Mouse (Mus musculus) megakaryocyte, adult 5-6 weeks (primary cell): ENCODE results near the gene Smok3b. TPM values are rescaled to one million over a fixed set of nuclear protein-coding genes. Genes with fewer than 3 reads are reported as not detected.

Experiments
- ATAC-seq: 2 replicates; pipeline ENCODE4 v1.8.0; 2016; ENCODE audit warnings: mild to moderate bottlenecking, inconsistent platforms; ENCODE audit not compliant: poor library complexity, severe bottlenecking
- total RNA-seq, 2 experiments: library from RNA; stranded (forward) in 1 of 2; stranded (reverse) in 1 of 2; fragments of 153-499, 151-499 nt in 1 of 2; fragments of 221-1000, 200-1000 nt in 1 of 2; gene quantifications; 2 replicates each; pipeline versions ENCODE4 v1.2.3 to v1.2.4; 2015 to 2017

The Smok3b gene
- total RNA-seq, 2 experiments from 2014 or later, result not detected

- peak; percentile 99 for ATAC-seq
Measured at GRCm38 (mm10) chr5:138084996-138085395, 63.8 kb downstream of the Smok3b start, which contains the start of gene Zkscan1. TSS of gene Zkscan1 (plus strand) at chr5:138085084.

GRCm38 (mm10) chr5:138085421-138085911 is 64.2 kb downstream of the Smok3b start:
- peak; percentile 43 for ATAC-seq

DNA sequence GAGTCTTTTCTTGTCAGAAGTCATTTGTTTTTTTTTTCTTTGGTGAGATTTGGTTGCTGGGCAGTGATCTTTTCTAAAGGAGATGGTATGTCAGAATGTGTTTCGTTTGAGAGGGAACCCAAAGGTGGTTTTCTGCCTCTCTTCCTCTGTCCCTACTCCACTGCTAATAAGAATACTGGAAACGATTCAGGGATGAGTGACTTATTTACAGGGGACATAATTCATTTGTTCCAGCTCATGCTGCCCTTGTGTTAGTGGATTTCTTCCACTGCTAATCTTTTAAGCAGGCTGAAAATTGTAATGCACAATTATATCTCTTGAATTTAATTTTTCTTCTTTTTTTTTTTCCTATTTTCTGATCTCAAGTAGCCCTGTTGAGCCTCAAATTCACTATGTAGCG is 65.6 kb downstream of the Smok3b start:
- no peak for ATAC-seq

GRCm38 (mm10) chr5:138088366-138088765 is 67.1 kb downstream of the Smok3b start:
- ATAC-seq, result no peak

DNA sequence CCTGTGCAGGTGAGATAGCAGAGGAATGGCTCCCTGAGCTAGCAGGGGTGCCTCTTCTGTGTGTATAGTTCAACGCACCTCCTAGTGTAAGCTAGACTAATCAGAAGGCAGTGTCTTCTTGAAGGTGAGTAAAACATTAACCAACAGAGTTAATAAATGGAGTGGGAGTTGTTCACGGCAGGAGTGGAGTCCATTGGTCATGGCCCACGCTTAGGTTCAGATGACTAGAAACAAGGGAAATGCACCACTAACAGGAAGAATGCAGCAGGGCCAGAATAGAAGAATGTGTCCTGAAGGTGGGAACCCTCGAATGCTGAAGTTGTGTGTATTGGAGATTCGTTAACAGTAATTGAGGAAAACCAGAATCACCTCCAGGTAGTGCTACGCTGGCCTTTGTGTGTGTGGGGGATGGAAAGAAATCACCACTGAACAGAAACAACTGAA is 67.9 kb downstream of the Smok3b start:
- no peak for ATAC-seq

GRCm38 (mm10) chr5:138090271-138090670 is 69.0 kb downstream of the Smok3b start:
- 0 out of 2 replicates have a peak, but pooled peaks have one; percentile 40 for ATAC-seq

DNA sequence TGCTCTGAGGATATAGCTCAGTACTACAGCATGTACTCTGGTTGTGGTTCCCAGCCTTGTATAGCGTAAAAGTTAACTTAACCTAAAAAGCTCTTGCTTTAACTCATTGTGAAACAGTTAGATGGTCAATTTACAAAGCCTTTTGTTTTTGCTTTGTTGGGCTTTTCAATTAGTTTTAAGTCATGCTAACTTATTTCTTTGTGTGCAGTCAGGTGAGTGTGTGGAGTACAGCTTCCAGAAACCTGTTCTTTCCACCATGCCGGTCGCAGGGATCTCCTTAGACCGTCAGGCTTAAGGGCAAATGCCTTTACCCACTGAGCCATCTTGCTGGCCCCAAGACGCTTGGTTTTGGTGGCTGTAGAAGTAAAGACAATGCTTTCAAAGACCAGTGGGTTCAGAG is 69.5 kb downstream of the Smok3b start:
- no peak for ATAC-seq

DNA sequence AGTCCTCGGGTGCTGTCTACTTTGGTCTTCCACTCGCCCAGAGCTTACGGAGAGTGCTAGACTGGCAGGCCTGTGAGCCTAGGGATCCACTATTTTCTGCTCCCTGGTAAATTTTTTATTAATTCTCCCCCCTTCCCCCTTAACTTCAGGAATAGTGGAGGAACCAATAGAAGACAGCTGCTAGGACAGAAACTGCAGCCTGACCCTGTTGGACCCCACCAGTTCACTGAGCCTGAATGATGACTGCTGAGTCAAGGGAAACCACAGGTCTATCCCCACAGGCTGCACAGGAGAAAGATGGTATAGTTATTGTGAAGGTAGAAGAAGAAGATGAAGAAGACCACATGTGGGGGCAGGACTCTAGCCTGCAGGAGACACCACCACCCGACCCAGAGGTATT is 71.5 kb downstream of the Smok3b start:
- no peak for ATAC-seq

DNA sequence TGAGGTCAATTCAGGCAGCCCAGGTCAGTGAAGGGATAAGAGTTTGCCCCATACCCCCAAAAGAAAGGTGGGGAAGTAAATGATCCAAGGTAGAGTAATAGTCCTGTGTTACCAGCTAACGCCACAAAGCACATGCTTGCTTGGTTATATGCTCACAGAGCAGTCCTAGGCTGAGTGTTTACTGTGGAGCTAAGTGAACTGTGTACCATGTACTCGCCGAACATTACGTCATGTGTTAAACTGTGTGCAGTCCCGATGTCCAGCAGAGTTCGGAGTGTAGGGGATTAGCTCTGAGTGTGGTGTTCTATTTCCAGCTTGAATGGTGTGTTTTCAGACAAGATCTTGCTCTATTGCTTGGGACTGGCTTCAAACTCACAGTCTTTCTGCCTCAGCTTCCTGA is 73.2 kb downstream of the Smok3b start:
- ATAC-seq, result no peak

Other genes starting within 250 kb of the Smok3b start
- 48.6 and 55.3 TPM in 2 replicates for gene Ppp1r35, start 242.6 kb upstream of the Smok3b start, total RNA-seq (2015)
- gene Ppp1r35, start 242.6 kb upstream of the Smok3b start, total RNA-seq (2017), result 34.1 and 40.1 TPM in 2 replicates
- gene Mepce, start 233.8 kb upstream of the Smok3b start, total RNA-seq (2015), result 20.9 and 24.0 TPM in 2 replicates
- gene Mepce, start 233.8 kb upstream of the Smok3b start, total RNA-seq (2017), result 16.2 and 22.8 TPM in 2 replicates
- 6.4 and 10.0 TPM in 2 replicates for gene Zcwpw1, start 233.6 kb upstream of the Smok3b start, total RNA-seq (2015)
- 16.1 and 18.1 TPM in 2 replicates for gene Zcwpw1, start 233.6 kb upstream of the Smok3b start, total RNA-seq (2017)
- 65.2 and 103 TPM in 2 replicates for gene Pilra, start 185.1 kb upstream of the Smok3b start, total RNA-seq (2015)
- gene Pilra, start 185.1 kb upstream of the Smok3b start, total RNA-seq (2017), result 95.8 and 100 TPM in 2 replicates
- 94.9 and 109 TPM in 2 replicates for gene Pilrb1, start 163.3 kb upstream of the Smok3b start, total RNA-seq (2015)
- gene Pilrb1, start 163.3 kb upstream of the Smok3b start, total RNA-seq (2017), result 82.8 and 86.5 TPM in 2 replicates
- 106 and 132 TPM in 2 replicates for gene Pilrb2, start 149.6 kb upstream of the Smok3b start, total RNA-seq (2015)
- gene Pilrb2, start 149.6 kb upstream of the Smok3b start, total RNA-seq (2017), result 62.6 and 73.1 TPM in 2 replicates
- gene Cyp3a13, start 99.8 kb upstream of the Smok3b start, total RNA-seq (2015), result not detected in 2 replicates
- gene Cyp3a13, start 99.8 kb upstream of the Smok3b start, total RNA-seq (2017), result not detected in 2 replicates
- not detected in 2 replicates for gene Gjc3, start 58.3 kb upstream of the Smok3b start, total RNA-seq (2015)
- not detected in 2 replicates for gene Gjc3, start 58.3 kb upstream of the Smok3b start, total RNA-seq (2017)
- gene Azgp1, start 39.9 kb upstream of the Smok3b start, total RNA-seq (2015), result not detected in 2 replicates
- gene Azgp1, start 39.9 kb upstream of the Smok3b start, total RNA-seq (2017), result not detected in 2 replicates
- not detected in 2 replicates for gene Smok3a, start 168 bp upstream of the Smok3b start, total RNA-seq (2015)
- not detected in 2 replicates for gene Smok3a, start 168 bp upstream of the Smok3b start, total RNA-seq (2017)
- gene Smok3c, start 31.8 kb downstream of the Smok3b start, total RNA-seq (2015), result not detected in 2 replicates
- gene Smok3c, start 31.8 kb downstream of the Smok3b start, total RNA-seq (2017), result not detected in 2 replicates
- gene Zkscan1, start 63.7 kb downstream of the Smok3b start, total RNA-seq (2015), result 16.1 TPM in 2 replicates
- 13.1 and 14.2 TPM in 2 replicates for gene Zkscan1, start 63.7 kb downstream of the Smok3b start, total RNA-seq (2017)
- gene Zscan21, start 95.5 kb downstream of the Smok3b start, total RNA-seq (2015), result 10.3 and 12.2 TPM in 2 replicates
- gene Zscan21, start 95.5 kb downstream of the Smok3b start, total RNA-seq (2017), result 7.2 and 7.7 TPM in 2 replicates
- gene Zfp113, start 134.3 kb downstream of the Smok3b start, total RNA-seq (2015), result 1.4 and 5.4 TPM in 2 replicates
- gene Zfp113, start 134.3 kb downstream of the Smok3b start, total RNA-seq (2017), result 2.0 and 3.5 TPM in 2 replicates
- gene Cops6, start 139.6 kb downstream of the Smok3b start, total RNA-seq (2015), result 115 and 124 TPM in 2 replicates
- gene Cops6, start 139.6 kb downstream of the Smok3b start, total RNA-seq (2017), result 34.7 and 37.8 TPM in 2 replicates
- gene Ap4m1, start 150.6 kb downstream of the Smok3b start, total RNA-seq (2015), result 11.3 and 11.7 TPM in 2 replicates
- 23.5 and 28.5 TPM in 2 replicates for gene Ap4m1, start 150.6 kb downstream of the Smok3b start, total RNA-seq (2017)
- 114 and 128 TPM in 2 replicates for gene Mcm7, start 151.0 kb downstream of the Smok3b start, total RNA-seq (2015)
- gene Mcm7, start 151.0 kb downstream of the Smok3b start, total RNA-seq (2017), result 184 and 191 TPM in 2 replicates
- gene Taf6, start 166.0 kb downstream of the Smok3b start, total RNA-seq (2015), result 23.4 and 25.6 TPM in 2 replicates
- gene Taf6, start 166.0 kb downstream of the Smok3b start, total RNA-seq (2017), result 28.5 and 41.1 TPM in 2 replicates
- gene Cnpy4, start 166.1 kb downstream of the Smok3b start, total RNA-seq (2015), result 24.0 and 25.5 TPM in 2 replicates
- 41.7 and 48.3 TPM in 2 replicates for gene Cnpy4, start 166.1 kb downstream of the Smok3b start, total RNA-seq (2017)
- 5.3 and 6.5 TPM in 2 replicates for gene Mblac1, start 172.9 kb downstream of the Smok3b start, total RNA-seq (2015)
- 4.6 and 5.8 TPM in 2 replicates for gene Mblac1, start 172.9 kb downstream of the Smok3b start, total RNA-seq (2017)
- 0.87 and 1.2 TPM in 2 replicates for gene Nxpe5, start 204.5 kb downstream of the Smok3b start, total RNA-seq (2015)
- 1.4 and 2.0 TPM in 2 replicates for gene Nxpe5, start 204.5 kb downstream of the Smok3b start, total RNA-seq (2017)
- gene Lamtor4, start 234.1 kb downstream of the Smok3b start, total RNA-seq (2015), result 187 and 189 TPM in 2 replicates
- gene Lamtor4, start 234.1 kb downstream of the Smok3b start, total RNA-seq (2017), result 97.6 and 122 TPM in 2 replicates
- gene BC037034, start 242.6 kb downstream of the Smok3b start, total RNA-seq (2015), result 51.5 and 53.9 TPM in 2 replicates
- gene BC037034, start 242.6 kb downstream of the Smok3b start, total RNA-seq (2017), result 49.2 and 54.9 TPM in 2 replicates